Mouse (Mus musculus): ENCODE measurements at regions not wholly inside any gene's neighbourhood (a gene's known extent, or its start where the extent isn't known, plus 50 kb on each side); places are given as distances from the start of the nearest gene placed in this dataset.

DNA sequence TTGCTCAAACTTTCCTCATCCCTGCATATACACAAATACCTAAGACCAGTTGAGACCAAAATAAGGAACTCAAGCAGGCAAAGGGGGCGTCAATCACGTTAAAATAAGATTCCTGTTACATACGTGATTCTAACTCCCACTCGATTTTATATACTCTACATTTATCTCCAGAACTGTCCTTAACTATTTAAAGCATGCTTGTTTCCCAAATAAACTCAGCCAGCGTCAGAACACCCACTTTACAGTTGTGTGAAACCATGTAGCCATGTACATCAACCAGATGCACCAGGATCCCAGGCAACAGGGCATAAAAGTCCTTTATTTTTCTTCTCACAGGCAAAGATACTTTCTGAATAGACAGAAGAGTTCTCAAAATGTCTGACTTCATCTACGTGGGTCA lies 61.5 kb downstream of the Ccna1 start:
- WGBS: 77% methylated on average over 6 of the region's 6 CpGs
- H3K36me3 ChIP-seq (ENCODE audit: control insufficient read depth, insufficient read depth, low read length): no peaks in the 10 kb centered on the region
- H3K27ac ChIP-seq (replicated peaks; ENCODE audit: insufficient read depth, low read depth, low read length): no peak overlapping the region
- TF ChIP-seq CTCF (IDR thresholded peaks at IDR 0.05; ENCODE audit: low read depth, low read length) (no peak), POLR2A (IDR thresholded peaks at IDR 0.05; ENCODE audit: extremely low read depth, insufficient read depth, low read length) (no peak)
- H3K27me3 ChIP-seq (ENCODE audit: control insufficient read depth, insufficient read depth, low read length): peaks cover 3% of the 10 kb centered on the region; the same call in 1 of the 2 replicates
- DNase-seq (ENCODE audit: extremely low read depth, low read depth, low spot score): no peak
- H3K4me1 ChIP-seq (ENCODE audit: control insufficient read depth, insufficient read depth, low read length): no peaks in the 10 kb centered on the region
- H3K79me2 ChIP-seq (ENCODE audit: control insufficient read depth, insufficient read depth, low read length): no peaks in the 10 kb centered on the region
- H3K9ac ChIP-seq (ENCODE audit: low read depth, low read length): no peak overlapping the region
- H3K4me3 ChIP-seq (ENCODE audit: insufficient read depth, low read depth, low read length): no peak overlapping the region

DNA sequence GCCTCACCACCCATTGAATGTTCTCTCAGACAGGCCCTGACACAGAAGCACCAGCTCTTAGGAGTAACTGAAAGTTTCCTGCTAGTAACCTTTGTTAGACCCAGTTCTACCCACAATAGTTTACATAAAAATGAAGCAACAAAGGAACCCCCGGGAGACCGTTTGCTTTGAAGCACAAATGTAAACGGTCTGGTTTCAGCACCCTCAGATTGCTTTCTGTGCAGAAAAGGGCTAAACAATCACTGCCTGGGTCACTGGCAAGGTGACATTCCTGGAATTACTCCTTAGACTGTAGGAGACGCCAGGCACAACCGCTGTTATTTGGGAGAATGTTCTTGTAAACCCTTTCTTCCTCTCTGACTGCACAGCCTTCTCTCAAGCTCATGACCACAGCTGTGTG lies 65.2 kb downstream of the Ccna1 start:
- 9% methylated on average over 5 of the region's 5 CpGs for WGBS
- Histone ChIP-seq H3K4me1 (ENCODE audit: control insufficient read depth, insufficient read depth, low read length) (no peaks in the 10 kb centered on the region), H3K9ac (ENCODE audit: low read depth, low read length) (no peak overlapping the region), H3K4me3 (ENCODE audit: insufficient read depth, low read depth, low read length) (no peak overlapping the region), H3K27me3 (ENCODE audit: control insufficient read depth, insufficient read depth, low read length) (peaks cover 3% of the 10 kb centered on the region; the same call in 1 of the 2 replicates), H3K79me2 (ENCODE audit: control insufficient read depth, insufficient read depth, low read length) (no peaks in the 10 kb centered on the region), H3K27ac (replicated peaks; ENCODE audit: insufficient read depth, low read depth, low read length) (no peak overlapping the region), H3K36me3 (ENCODE audit: control insufficient read depth, insufficient read depth, low read length) (no peaks in the 10 kb centered on the region)
- no peak for DNase-seq (ENCODE audit: extremely low read depth, low read depth, low spot score)
- TF ChIP-seq POLR2A (IDR thresholded peaks at IDR 0.05; ENCODE audit: extremely low read depth, insufficient read depth, low read length) (no peak), CTCF (IDR thresholded peaks at IDR 0.05; ENCODE audit: low read depth, low read length) (no peak)

DNA sequence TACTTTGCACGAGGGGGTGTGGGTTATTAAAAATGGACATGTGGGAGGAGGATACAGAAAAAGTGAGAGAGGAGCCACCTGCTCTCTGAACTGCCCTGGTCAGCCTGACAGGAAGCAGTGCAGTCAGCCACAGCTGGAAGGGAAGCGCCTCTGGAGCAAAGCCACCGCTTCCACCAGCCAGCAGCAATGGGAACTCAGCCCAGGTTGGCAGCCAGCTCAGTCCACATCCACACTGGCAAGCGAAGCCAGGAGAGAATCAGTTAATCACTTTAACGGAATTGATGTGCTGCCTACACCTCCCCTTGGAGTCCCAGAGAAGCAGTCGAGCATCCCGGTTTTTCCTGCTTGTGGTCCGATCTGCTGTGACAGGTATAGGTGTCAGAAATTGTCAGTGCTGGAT lies 65.9 kb downstream of the Ccna1 start:
- no peak for TF ChIP-seq CTCF (IDR thresholded peaks at IDR 0.05; ENCODE audit: low read depth, low read length)
- TF ChIP-seq POLR2A (IDR thresholded peaks at IDR 0.05; ENCODE audit: extremely low read depth, insufficient read depth, low read length): no peak
- Histone ChIP-seq H3K27me3 (ENCODE audit: control insufficient read depth, insufficient read depth, low read length) (peaks cover 3% of the 10 kb centered on the region; the same call in 1 of the 2 replicates), H3K4me1 (ENCODE audit: control insufficient read depth, insufficient read depth, low read length) (no peaks in the 10 kb centered on the region), H3K4me3 (ENCODE audit: insufficient read depth, low read depth, low read length) (no peak overlapping the region), H3K79me2 (ENCODE audit: control insufficient read depth, insufficient read depth, low read length) (no peaks in the 10 kb centered on the region), H3K27ac (replicated peaks; ENCODE audit: insufficient read depth, low read depth, low read length) (no peak overlapping the region), H3K36me3 (ENCODE audit: control insufficient read depth, insufficient read depth, low read length) (no peaks in the 10 kb centered on the region), H3K9ac (ENCODE audit: low read depth, low read length) (no peak overlapping the region)
- peak; percentile 36 for DNase-seq (ENCODE audit: extremely low read depth, low read depth, low spot score)
- 18% methylated on average over 8 of the region's 8 CpGs for WGBS

DNA sequence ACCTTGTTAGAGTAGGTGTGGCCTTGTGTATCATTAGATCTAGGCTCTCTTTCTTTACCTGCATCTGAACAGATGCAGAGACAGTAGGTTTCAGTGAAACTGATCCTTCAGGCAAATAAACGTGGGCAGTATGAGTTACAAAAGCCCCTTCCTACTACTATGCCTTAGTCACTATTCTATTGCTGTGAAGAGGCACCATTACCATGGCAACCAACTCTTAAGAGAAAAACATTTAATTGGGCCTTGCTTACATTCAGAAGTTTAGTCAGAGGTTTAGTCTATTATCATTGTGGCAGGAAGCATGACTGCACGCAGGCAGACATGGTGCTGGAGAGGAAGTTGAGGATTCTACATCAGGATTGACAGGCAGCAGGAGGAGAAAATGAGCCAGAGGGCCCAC lies 65.8 kb upstream of the Sertm1 start:
- no peak for DNase-seq (ENCODE audit: extremely low read depth, low read depth, low spot score)
- Histone ChIP-seq H3K27me3 (ENCODE audit: control insufficient read depth, insufficient read depth, low read length) (no peaks in the 10 kb centered on the region), H3K36me3 (ENCODE audit: control insufficient read depth, insufficient read depth, low read length) (no peaks in the 10 kb centered on the region), H3K79me2 (ENCODE audit: control insufficient read depth, insufficient read depth, low read length) (no peaks in the 10 kb centered on the region), H3K27ac (replicated peaks; ENCODE audit: insufficient read depth, low read depth, low read length) (no peak overlapping the region), H3K4me1 (ENCODE audit: control insufficient read depth, insufficient read depth, low read length) (no peaks in the 10 kb centered on the region), H3K9ac (ENCODE audit: low read depth, low read length) (no peak overlapping the region), H3K4me3 (ENCODE audit: insufficient read depth, low read depth, low read length) (no peak overlapping the region)
- TF ChIP-seq CTCF (IDR thresholded peaks at IDR 0.05; ENCODE audit: low read depth, low read length) (no peak), POLR2A (IDR thresholded peaks at IDR 0.05; ENCODE audit: extremely low read depth, insufficient read depth, low read length) (no peak)
- 80% methylated on average over 2 of the region's 2 CpGs for WGBS

DNA sequence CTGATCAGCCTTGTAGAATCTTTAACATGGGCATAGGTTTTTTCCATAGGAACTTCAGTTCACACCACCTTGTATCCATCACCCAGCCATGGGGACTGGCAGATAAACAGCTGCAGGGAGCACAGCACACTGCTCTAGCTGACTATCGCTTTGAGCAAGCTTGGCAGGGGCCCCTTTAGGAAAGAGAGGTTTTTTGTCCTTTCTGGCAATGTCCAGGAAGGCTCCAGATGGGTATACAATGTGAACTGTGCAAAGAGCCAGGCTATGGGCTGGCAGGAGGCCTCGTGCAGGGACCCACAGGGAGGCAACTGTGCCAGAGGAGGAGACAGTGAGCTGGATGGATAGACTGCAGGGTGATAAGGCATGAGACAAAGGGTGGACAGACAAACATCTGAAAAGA lies 64.6 kb upstream of the Sertm1 start:
- H3K9ac ChIP-seq (ENCODE audit: low read depth, low read length): no peak overlapping the region
- no peaks in the 10 kb centered on the region for H3K27me3 ChIP-seq (ENCODE audit: control insufficient read depth, insufficient read depth, low read length)
- DNase-seq (ENCODE audit: extremely low read depth, low read depth, low spot score): no peak
- H3K4me1 ChIP-seq (ENCODE audit: control insufficient read depth, insufficient read depth, low read length): no peaks in the 10 kb centered on the region
- TF ChIP-seq CTCF (IDR thresholded peaks at IDR 0.05; ENCODE audit: low read depth, low read length): no peak
- no peak for TF ChIP-seq POLR2A (IDR thresholded peaks at IDR 0.05; ENCODE audit: extremely low read depth, insufficient read depth, low read length)
- no peak overlapping the region for H3K27ac ChIP-seq (replicated peaks; ENCODE audit: insufficient read depth, low read depth, low read length)
- no peak overlapping the region for H3K4me3 ChIP-seq (ENCODE audit: insufficient read depth, low read depth, low read length)
- no peaks in the 10 kb centered on the region for H3K79me2 ChIP-seq (ENCODE audit: control insufficient read depth, insufficient read depth, low read length)
- no peaks in the 10 kb centered on the region for H3K36me3 ChIP-seq (ENCODE audit: control insufficient read depth, insufficient read depth, low read length)
- 68% methylated on average over 2 of the region's 2 CpGs for WGBS

DNA sequence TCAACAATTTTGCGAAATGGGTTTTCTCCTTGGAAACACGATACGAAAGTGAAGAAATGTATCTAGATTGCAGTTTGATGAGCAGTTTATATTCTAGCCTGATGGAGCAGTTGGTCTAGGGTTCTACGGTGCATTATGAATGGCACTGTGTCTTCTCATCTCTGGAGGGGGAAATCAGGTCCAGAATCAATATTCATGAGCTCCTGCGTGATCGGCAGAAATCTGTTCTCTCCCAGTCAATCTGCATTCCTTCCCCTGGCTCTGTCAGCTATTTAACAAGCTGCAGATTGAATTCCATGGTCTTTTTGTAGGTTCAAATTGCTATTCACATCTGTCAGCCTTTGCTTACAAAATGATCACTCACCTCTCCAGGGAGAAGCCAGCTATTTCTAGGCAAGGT lies 49.8 kb upstream of the Sertm1 start:
- no peaks in the 10 kb centered on the region for H3K79me2 ChIP-seq (ENCODE audit: control insufficient read depth, insufficient read depth, low read length)
- H3K4me1 ChIP-seq (ENCODE audit: control insufficient read depth, insufficient read depth, low read length): no peaks in the 10 kb centered on the region
- H3K9ac ChIP-seq (ENCODE audit: low read depth, low read length): no peak overlapping the region
- TF ChIP-seq CTCF (IDR thresholded peaks at IDR 0.05; ENCODE audit: low read depth, low read length): no peak
- no peaks in the 10 kb centered on the region for H3K36me3 ChIP-seq (ENCODE audit: control insufficient read depth, insufficient read depth, low read length)
- no peak overlapping the region for H3K27ac ChIP-seq (replicated peaks; ENCODE audit: insufficient read depth, low read depth, low read length)
- no peak overlapping the region for H3K4me3 ChIP-seq (ENCODE audit: insufficient read depth, low read depth, low read length)
- 0 out of 2 replicates have a peak, but pooled peaks cover 2% of the 10 kb centered on the region for H3K27me3 ChIP-seq (ENCODE audit: control insufficient read depth, insufficient read depth, low read length)
- no peak for DNase-seq (ENCODE audit: extremely low read depth, low read depth, low spot score)
- 85% methylated on average over 6 of the region's 6 CpGs for WGBS

All from liver, adult 2 months (tissue).